Mouse (Mus musculus) gastrocnemius, adult 18-20 months (tissue): ENCODE measurements at regions not wholly inside any gene's neighbourhood (a gene's known extent, or its start where the extent isn't known, plus 50 kb on each side); places are given as distances from the start of the nearest gene placed in this dataset.
"Not testable (repeated sequence)": the region's sequence is repeated elsewhere in the genome, so short reads cannot be mapped to it uniquely, and the experiment has no call there.

Experiments
- DNase-seq: peaks from one replicate; pipeline ENCODE4 v3.0.0; 2021; ENCODE audit warnings: low spot score

- DNase-seq: no peak
These were observed 350.4 kb downstream of the Fut8 start for GRCm38 (mm10) chr12:77588297-77588696.

- DNase-seq: no peak
These were observed 351.5 kb downstream of the Fut8 start for GRCm38 (mm10) chr12:77589416-77589815.

GRCm38 (mm10) chr12:77594092-77594491 is 356.2 kb downstream of the Fut8 start:
- no peak for DNase-seq

- DNase-seq: no peak
These were observed 356.7 kb downstream of the Fut8 start for GRCm38 (mm10) chr12:77594657-77595056.

GRCm38 (mm10) chr12:77595821-77596220 is 357.9 kb downstream of the Fut8 start:
- DNase-seq: no peak

GRCm38 (mm10) chr12:77596676-77597075 is 358.8 kb downstream of the Fut8 start:
- no peak for DNase-seq

GRCm38 (mm10) chr12:77597627-77598333 is 359.9 kb downstream of the Fut8 start:
- no peak for DNase-seq

GRCm38 (mm10) chr12:77598334-77598715 is 360.4 kb downstream of the Fut8 start:
- DNase-seq: no peak

- no peak for DNase-seq
These were observed 361.5 kb downstream of the Fut8 start for GRCm38 (mm10) chr12:77599391-77599790.

- peak; percentile 40 for DNase-seq
These were observed 366.0 kb downstream of the Fut8 start for GRCm38 (mm10) chr12:77603832-77604501.

GRCm38 (mm10) chr12:77617552-77617951 is 379.6 kb downstream of the Fut8 start:
- no peak for DNase-seq

GRCm38 (mm10) chr12:77622243-77622642 is 384.3 kb downstream of the Fut8 start:
- DNase-seq: peak; percentile 24

GRCm38 (mm10) chr12:77624323-77624722 is 386.4 kb downstream of the Fut8 start:
- DNase-seq: not testable (repeated sequence)

- DNase-seq: no peak
These were observed 390.5 kb downstream of the Fut8 start for GRCm38 (mm10) chr12:77628358-77628850.

GRCm38 (mm10) chr12:77633981-77634650 is 396.2 kb downstream of the Fut8 start:
- peak; percentile 58 for DNase-seq

- peak; percentile 83 for DNase-seq
These were observed 400.3 kb downstream of the Fut8 start for GRCm38 (mm10) chr12:77638266-77638665.

- no peak for DNase-seq
These were observed 404.4 kb downstream of the Fut8 start for GRCm38 (mm10) chr12:77642336-77642735.

- DNase-seq: no peak
These were observed 409.9 kb downstream of the Fut8 start for GRCm38 (mm10) chr12:77647841-77648240.

GRCm38 (mm10) chr12:77654282-77654681 is 416.4 kb downstream of the Fut8 start:
- DNase-seq: no peak

GRCm38 (mm10) chr12:77657060-77657459 is 419.1 kb downstream of the Fut8 start:
- DNase-seq: no peak

GRCm38 (mm10) chr12:77657878-77658277 is 420.0 kb downstream of the Fut8 start:
- DNase-seq: no peak

GRCm38 (mm10) chr12:77663180-77663579 is 425.3 kb downstream of the Fut8 start:
- DNase-seq: no peak
